Mouse (Mus musculus) C2C12 (cell line): ENCODE measurements around the gene Dph2.

Experiments
- CTCF ChIP-seq: IDR thresholded peaks from one replicate; pipeline ENCODE4 v1.5.1; 2011; ENCODE audit not compliant: control insufficient read depth, insufficient read depth, insufficient read length
- MYOD1 ChIP-seq: IDR thresholded peaks from one replicate; pipeline ENCODE4 v1.6.1; 2011; ENCODE audit warnings: low read depth; ENCODE audit not compliant: control insufficient read depth, insufficient read length
- USF1 ChIP-seq: IDR thresholded peaks from one replicate; pipeline ENCODE4 v1.6.1; 2011; ENCODE audit warnings: low read depth, mild to moderate bottlenecking, control low read depth, moderate library complexity

DNA sequence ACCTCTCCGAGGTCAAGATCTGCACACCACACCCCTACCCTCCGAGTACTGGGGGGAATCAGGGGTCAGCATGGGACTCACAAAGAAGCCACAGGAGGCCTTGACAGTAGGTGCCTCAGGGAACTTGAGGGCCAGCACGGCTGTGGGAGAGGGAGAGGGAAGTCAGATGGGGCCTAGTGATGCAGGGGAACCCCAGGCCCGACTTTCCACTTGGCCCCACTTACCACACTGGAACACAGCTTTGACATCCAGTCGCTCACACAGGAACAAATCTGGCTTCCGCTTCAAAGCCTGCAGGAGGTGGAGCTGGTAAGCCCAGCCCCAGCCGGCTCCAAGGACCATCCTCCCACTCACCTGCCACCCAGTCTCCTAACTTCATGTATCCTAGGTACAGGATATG is 3.5 kb upstream of the Dph2 start:
- TF ChIP-seq MYOD1 (no peak), CTCF (no peak), USF1 (no peak)
